Mouse (Mus musculus): ENCODE results near the gene Neurod6.

The Neurod6 gene

DNA sequence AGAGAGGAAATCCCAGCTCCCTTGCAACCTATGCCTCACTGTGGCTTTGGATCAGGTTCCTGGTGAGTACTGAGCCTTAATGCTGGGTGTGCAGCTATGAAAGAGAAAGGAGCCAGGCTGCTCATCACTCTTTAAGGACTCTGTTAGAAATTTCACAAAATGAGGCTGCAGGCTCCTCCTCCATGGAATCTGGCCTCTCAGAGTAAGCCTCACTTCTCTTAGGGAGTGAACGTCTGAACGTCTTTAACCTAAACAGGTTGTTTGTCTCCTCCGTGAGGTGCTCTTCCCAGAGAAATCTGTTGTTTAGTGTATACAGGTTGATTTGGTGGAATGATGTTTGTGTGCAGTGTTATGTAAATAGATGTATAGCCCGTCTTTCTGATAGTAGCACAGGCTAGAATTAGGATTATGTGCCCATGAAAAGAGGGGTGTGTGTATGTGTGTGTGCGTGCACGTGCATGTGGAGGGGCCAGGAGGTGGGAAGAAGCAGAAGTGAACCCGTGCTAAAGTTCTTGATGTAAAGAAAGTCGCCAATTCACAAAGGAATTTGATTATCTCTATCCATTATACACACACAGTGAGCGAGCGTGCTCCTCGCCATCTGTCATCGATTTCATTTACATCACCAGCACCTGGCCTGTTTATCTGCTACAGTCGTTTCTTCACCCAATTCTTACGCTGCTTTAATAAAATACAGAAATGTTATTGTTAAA is 34.8 kb downstream of the Neurod6 start:
- no peak for DNase-seq

DNA sequence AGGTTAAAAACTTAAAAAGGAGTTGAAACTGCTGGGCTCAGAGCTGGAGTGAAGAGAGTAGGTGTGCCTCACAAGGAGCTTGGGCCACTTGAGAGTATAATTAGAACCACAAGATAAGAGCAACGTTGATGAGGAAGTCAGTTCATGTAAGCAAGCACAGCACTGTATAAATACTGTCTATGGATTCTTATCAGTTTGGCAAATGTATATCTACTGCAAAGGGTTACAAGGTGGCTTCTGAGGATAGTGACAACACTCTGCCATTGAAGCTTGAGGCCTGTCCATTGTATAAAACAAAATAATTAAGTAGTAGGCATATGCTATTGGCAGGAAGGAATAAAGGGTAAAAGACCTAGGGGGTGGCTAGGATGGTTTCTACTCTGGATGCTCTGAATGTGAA is 46.4 kb downstream of the Neurod6 start:
- DNase-seq = no peak
